Mouse (Mus musculus) liver, embryonic 14.5 days (tissue): Measurements from ENCODE around the gene Dbn1. TPM values are rescaled to one million over a fixed set of nuclear protein-coding genes. Genes with fewer than 3 reads are reported as not detected.

ENCODE experiments used
- ATAC-seq: fragments of 200-750 bp; cut with Nextera tagmentation; 2 replicates; pipeline ENCODE4 v1.8.0; 2017; ENCODE audit warnings: moderate number of reproducible peaks, mild to moderate bottlenecking, moderate library complexity; ENCODE audit not compliant: insufficient read depth
- DNase-seq, 3 experiments: peaks; one replicate each; pipeline ENCODE4 v3.0.0-alpha.2; 2012 to 2013; ENCODE audit warnings: low read depth in 3 of 3, low spot score in 3 of 3
- H3K27ac ChIP-seq: fragments of 300-500 bp; sonication (generic); 2 replicates; pipeline ENCODE4 v1.5.1; 2014; ENCODE audit warnings: moderate library complexity, mild to moderate bottlenecking, control low read depth, inconsistent platforms
- H3K27me3 ChIP-seq: fragments of 300-500 bp; sonication (generic); 2 replicates; pipeline ENCODE4 v1.6.1; 2014; ENCODE audit warnings: mild to moderate bottlenecking, low read length, moderate library complexity; ENCODE audit not compliant: control insufficient read depth, insufficient read depth
- H3K36me3 ChIP-seq: fragments of 300-500 bp; sonication (generic); replicated peaks from 2 replicates; pipeline ENCODE4 v1.6.1; 2014; ENCODE audit warnings: low read depth; ENCODE audit not compliant: control insufficient read depth, insufficient read depth
- H3K4me1 ChIP-seq, 2 experiments: fragments of 200-500 bp in 1 of 2; fragments of 300-500 bp in 1 of 2; sonication (generic) in 1 of 2; replicated peaks; 2 replicates each; pipeline ENCODE4 v1.6.1; 2012 to 2014; ENCODE audit warnings: antibody characterized with exemption in 1 of 2, inconsistent platforms in 1 of 2, low read length in 1 of 2; ENCODE audit not compliant: control insufficient read depth in 2 of 2, insufficient read depth in 2 of 2
- H3K4me2 ChIP-seq: fragments of 300-500 bp; sonication (generic); 2 replicates; pipeline ENCODE4 v1.6.1; 2014; ENCODE audit warnings: low read depth, mild to moderate bottlenecking, control low read depth, moderate library complexity
- H3K4me3 ChIP-seq, 2 experiments: fragments of 200-500 bp in 1 of 2; fragments of 300-500 bp in 1 of 2; sonication (generic) in 1 of 2; 2 replicates each; pipeline ENCODE4 v1.5.1; 2012 to 2014; ENCODE audit warnings: low read depth in 2 of 2, low read length in 2 of 2, mild to moderate bottlenecking in 2 of 2, control low read depth in 1 of 2, inconsistent platforms in 1 of 2, moderate library complexity in 1 of 2; ENCODE audit not compliant: insufficient read depth in 1 of 2
- H3K9ac ChIP-seq: fragments of 300-500 bp; sonication (generic); replicated peaks from 2 replicates; pipeline ENCODE4 v1.6.1; 2014; ENCODE audit warnings: mild to moderate bottlenecking, control low read depth, moderate library complexity
- H3K9me3 ChIP-seq: fragments of 300-500 bp; sonication (generic); 2 replicates; pipeline ENCODE4 v1.6.1; 2016; ENCODE audit warnings: low read length, mixed read lengths; ENCODE audit not compliant: control insufficient read depth
- CTCF ChIP-seq: IDR thresholded peaks from 2 replicates; pipeline ENCODE4 v1.5.1; 2016; ENCODE audit warnings: antibody characterized with exemption, low read depth, control low read depth
- EP300 ChIP-seq: IDR thresholded peaks from 2 replicates; pipeline ENCODE4 v1.6.1; 2016; ENCODE audit warnings: antibody characterized with exemption, low read depth
- WGBS: fragments of 180-500 bp; shearing (Covaris S2); extraction: QIAGEN DNeasy Blood & Tissue Kit; methylation state at CpG from one replicate; pipeline ENCODE4 v1.1.7; 2014; ENCODE audit not compliant: insufficient replicate concordance; 5-methylcytosine and 5-hydroxymethylcytosine counted together
- polyA plus RNA-seq, 2 experiments: library from polyadenylated mRNA; depleted of rRNA in 1 of 2; stranded (reverse) in 1 of 2; unstranded in 1 of 2; fragments of >200 nt; fragmentation: Nextera tagmentation in 1 of 2; extraction: Ambion mirVana in 1 of 2; gene quantifications; 2 replicates each; pipeline versions ENCODE4 v1.2.1 to v1.2.3; 2012 to 2014

The Dbn1 gene
- polyA plus RNA-seq, 2 experiments, result 3.7 to 5.3 TPM

- ATAC-seq (no peak), DNase-seq (no peak)
- Histone ChIP-seq H3K9me3 (no peaks in the 10 kb centered on the region), H3K27ac (no peak overlapping the region), H3K9ac (no peak overlapping the region), H3K4me1 (no peaks in the 10 kb centered on the region; a peak in 1 of 4 replicates), H3K4me2 (peak overlapping the region; percentile 61; the same call in 1 of the 2 replicates), H3K36me3 (no peaks in the 10 kb centered on the region), H3K4me3 (no peak overlapping the region), H3K27me3 (peaks cover 51% of the 10 kb centered on the region)
- TF ChIP-seq EP300, result no peak
- TF ChIP-seq CTCF, result no peak
- 54% methylated on average over 14 of the region's 14 CpGs for WGBS
These were observed 1.7 kb downstream of the Dbn1 start for GRCm38 (mm10) chr13:55486029-55486794.

GRCm38 (mm10) chr13:55484520-55485088, 3.3 kb downstream of the Dbn1 start:
- TF ChIP-seq CTCF, result no peak
- TF ChIP-seq EP300, result no peak
- Histone ChIP-seq H3K9ac (no peak overlapping the region), H3K4me2 (no peak overlapping the region), H3K4me3 (no peak overlapping the region), H3K27ac (no peak overlapping the region), H3K27me3 (peaks cover 51% of the 10 kb centered on the region), H3K9me3 (no peaks in the 10 kb centered on the region), H3K36me3 (no peaks in the 10 kb centered on the region), H3K4me1 (no peaks in the 10 kb centered on the region; a peak in 1 of 4 replicates)
- WGBS, result 37% methylated on average over 7 of the region's 7 CpGs
- ATAC-seq, result no peak
- no peak for DNase-seq

DNA sequence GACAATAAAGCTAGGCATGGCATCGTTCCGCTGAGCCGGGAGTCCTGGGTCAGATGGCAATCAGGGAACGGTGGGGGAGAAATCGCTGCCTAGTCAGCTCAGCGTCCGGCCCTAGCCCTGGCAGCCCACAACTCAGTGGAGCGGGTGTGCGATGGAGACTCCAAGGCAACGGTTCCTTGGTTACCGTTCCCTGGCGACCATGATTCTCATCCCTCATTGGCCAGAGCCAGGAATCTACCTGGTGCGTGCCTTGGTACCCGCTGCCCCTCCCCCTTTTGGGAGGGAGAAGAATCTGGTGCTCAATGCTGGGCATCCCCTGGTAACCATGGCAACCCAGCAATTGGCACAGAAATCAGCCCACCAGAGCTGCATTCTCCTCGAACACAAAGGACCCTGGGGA, 4.3 kb downstream of the Dbn1 start:
- peaks cover 0 to 3% of the 10 kb centered on the region in 2 experiments; a peak in 1 of 4 replicates for H3K4me1 ChIP-seq
- no peak overlapping the region for H3K27ac ChIP-seq
- H3K4me2 ChIP-seq, result no peak overlapping the region
- no peaks in the 10 kb centered on the region for H3K36me3 ChIP-seq
- TF ChIP-seq CTCF (no peak), EP300 (no peak)
- DNase-seq, result no peak
- no peak overlapping the region for H3K4me3 ChIP-seq
- H3K27me3 ChIP-seq, result peaks cover 43% of the 10 kb centered on the region
- H3K9ac ChIP-seq, result no peak overlapping the region
- ATAC-seq, result no peak
- H3K9me3 ChIP-seq, result no peaks in the 10 kb centered on the region
- WGBS, result 40% methylated on average over 15 of the region's 15 CpGs

- peaks cover 0 to 3% of the 10 kb centered on the region in 2 experiments; a peak in 1 of 4 replicates for H3K4me1 ChIP-seq
- no peaks in the 10 kb centered on the region for H3K36me3 ChIP-seq
- TF ChIP-seq EP300 (no peak), CTCF (no peak)
- peaks cover 39% of the 10 kb centered on the region for H3K27me3 ChIP-seq
- H3K4me2 ChIP-seq, result no peak overlapping the region
- H3K27ac ChIP-seq, result no peak overlapping the region
- H3K9ac ChIP-seq, result no peak overlapping the region
- 33% methylated on average over 9 of the region's 9 CpGs for WGBS
- H3K9me3 ChIP-seq, result no peaks in the 10 kb centered on the region
- ATAC-seq, result no peak
- DNase-seq, result no peak
- H3K4me3 ChIP-seq, result no peak overlapping the region
These were observed 4.8 kb downstream of the Dbn1 start for GRCm38 (mm10) chr13:55483071-55483470.

GRCm38 (mm10) chr13:55482542-55482941, 5.4 kb downstream of the Dbn1 start:
- Histone ChIP-seq H3K4me1 (peaks cover 0 to 3% of the 10 kb centered on the region in 2 experiments; a peak in 1 of 4 replicates), H3K9me3 (no peaks in the 10 kb centered on the region), H3K4me3 (no peak overlapping the region), H3K36me3 (no peaks in the 10 kb centered on the region), H3K27ac (no peak overlapping the region), H3K9ac (no peak overlapping the region), H3K4me2 (no peak overlapping the region), H3K27me3 (peaks cover 33% of the 10 kb centered on the region)
- DNase-seq (no peak), ATAC-seq (no peak)
- 74% methylated on average over 7 of the region's 7 CpGs for WGBS
- TF ChIP-seq CTCF (no peak), EP300 (no peak)
